Mouse (Mus musculus) layer of hippocampus, adult 6 months (tissue): ENCODE results near the gene Klhl36. TPM values are rescaled to one million over a fixed set of nuclear protein-coding genes. Genes with fewer than 3 reads are reported as not detected.

Source experiments
- long read RNA-seq, 2 experiments: library from polyadenylated mRNA; unstranded; transcript quantifications; one replicate each; pipeline ENCODE4 v2.0.0; 2019 to 2020
- polyA plus RNA-seq: library from polyadenylated mRNA; unstranded; fragments of <200 nt; fragmentation: Nextera tagmentation; gene quantifications from 2 replicates; pipeline ENCODE4 v1.2.3, GENCODE M21; 2021

The Klhl36 gene
- 6.8 TPM in 2 replicates for polyA plus RNA-seq
- long read RNA-seq, experiment 1, transcript Klhl36-201 (5 exons, 2,181 nt): major isoform, 8 of 11 reads
- long read RNA-seq, experiment 1, partial matches to known transcripts: 2 of 11 reads
- long read RNA-seq, experiment 1, other reads (novel, unspliced or antisense): 0 of 11 reads
- long read RNA-seq, experiment 2, transcript Klhl36-201 (5 exons, 2,181 nt): major isoform, 25 of 34 reads
- long read RNA-seq, experiment 2, partial matches to known transcripts: 0 of 34 reads
- long read RNA-seq, experiment 2, other reads (novel, unspliced or antisense): 8 of 34 reads

DNA sequence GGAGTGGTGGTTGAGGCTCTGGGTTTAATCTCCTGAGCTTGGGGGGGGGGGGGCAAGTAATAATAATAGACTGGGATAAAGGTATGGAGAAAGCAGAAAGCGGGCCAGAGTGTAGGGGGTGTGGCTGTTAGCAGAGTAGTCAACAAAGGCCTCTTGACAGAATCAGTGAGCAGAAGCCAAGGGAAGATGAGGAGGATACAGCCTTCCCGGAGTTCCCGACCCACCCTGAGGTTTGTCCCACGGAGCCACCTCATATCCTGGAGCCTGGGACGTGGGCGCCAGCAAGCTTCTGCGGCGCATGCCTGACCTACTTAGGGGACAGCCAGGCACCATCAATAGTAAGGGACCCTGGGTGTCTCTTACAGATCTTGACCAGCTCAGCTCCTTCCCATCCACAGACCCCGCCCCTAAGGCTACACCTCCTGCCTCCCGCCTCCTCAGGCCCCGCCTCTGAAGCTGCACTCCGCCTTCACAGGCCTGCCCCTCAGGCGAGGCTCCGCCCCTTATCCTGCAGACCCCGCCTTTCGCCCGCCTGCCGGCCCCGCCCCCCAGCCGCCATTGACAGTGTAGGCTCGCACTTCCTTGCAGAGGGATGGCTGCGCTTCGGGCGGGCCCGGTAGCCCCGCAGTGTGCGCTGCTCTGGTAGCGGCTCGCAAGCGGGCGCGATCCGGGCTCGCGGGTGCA lies at the start of gene Klhl36:
TSS of gene Klhl36 (plus strand) at position 561 of the 684 bp plus-strand sequence.

DNA sequence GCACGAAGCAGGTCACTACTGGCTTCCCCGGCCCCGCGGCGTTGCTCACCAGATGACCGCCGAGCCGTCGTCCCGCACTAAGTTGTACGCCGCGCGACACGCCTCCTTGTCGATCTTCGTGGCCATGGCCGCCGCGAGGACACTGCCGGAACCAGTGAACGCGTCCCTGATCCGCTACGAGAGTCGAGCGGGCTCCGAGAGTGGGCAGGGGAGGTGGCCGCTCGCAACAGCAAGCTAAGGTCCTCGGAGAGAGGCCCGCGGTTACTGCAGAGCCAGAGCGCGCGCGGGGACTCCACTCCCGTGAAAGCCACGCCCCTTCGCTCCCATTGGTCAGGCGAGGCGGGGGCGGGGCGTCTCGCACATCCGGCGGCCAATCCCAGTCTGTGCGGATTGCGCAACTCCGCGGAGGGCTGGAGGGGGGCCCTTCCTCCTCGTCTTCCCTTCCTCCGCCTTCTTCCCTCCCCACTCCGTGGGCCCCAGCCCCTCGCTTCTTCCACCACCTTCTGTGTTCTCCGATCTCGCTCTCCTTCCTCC lies 21.7 kb upstream of the Klhl36 start, which contains the start of gene Cotl1:
TSS of gene Cotl1 (minus strand) at position 270 of the 534 bp plus-strand sequence.

DNA sequence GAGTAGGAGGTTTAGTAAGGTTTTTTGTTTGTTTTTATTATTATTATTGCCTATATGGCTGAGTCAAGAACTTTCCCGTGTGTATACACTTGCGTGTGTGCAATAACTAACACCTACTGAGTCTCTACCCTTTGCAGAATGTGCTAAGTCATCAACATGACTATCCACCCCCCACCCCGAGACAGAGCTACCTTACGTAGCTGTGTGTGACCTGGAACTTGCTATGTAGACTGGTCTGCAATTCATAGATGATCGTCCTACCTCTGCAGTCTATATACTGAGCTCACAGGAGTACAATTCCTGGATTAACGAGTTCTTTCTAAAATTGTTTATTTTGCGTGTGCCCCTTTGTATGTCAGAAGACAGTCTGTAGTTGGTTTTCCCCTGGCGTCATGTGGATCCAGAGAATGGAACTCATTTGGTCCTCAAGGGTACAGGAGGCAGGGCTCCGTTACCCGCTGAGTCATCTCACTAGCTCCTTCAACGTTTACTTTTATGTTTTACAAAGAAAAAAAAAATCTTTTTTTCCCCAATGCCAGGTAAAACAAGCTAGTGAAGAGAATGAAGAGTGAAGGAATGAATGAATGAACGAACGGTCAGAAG lies 48.0 kb downstream of the Klhl36 start, which contains the start of gene Usp10:
TSS of gene Usp10 (plus strand) at position 417 of the 603 bp plus-strand sequence.

DNA sequence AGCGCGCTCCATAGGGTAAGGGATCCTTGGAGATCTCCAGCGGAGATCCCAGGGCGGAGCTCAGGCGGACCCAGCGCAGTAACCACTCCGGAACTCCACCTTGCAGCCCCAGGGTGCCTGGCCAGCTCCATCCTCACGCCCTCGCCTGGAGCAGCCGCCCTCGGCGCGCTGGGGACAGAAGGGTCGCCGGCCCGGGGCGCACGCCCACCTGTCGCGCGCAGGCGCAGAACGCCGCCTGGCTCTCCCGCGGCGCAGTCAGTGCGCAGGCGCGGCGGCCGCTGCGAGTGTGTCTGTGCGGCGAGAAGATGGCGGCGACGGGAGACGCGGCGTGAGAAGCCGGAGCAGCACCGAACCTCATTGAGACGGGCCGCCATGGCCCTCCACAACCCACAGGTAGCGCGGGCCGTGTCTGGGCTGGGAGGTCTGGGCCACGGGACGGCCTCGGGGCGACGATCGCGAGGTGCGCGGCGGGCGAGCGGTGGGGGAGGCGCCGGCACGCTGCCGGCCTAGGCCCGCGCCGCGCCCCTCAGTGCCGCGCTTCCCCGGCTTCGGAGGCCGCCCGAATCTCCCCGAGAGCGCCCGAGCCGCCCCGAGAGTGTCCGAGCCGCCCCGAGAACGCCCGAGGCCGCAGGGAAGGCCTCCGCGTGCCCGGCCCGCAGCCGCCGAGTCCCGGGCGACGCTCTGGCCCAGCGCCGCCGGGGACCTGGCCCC lies 48.6 kb downstream of the Klhl36 start, which contains the start of gene Gm20388:
TSS of gene Gm20388 (plus strand) at position 295 of the 711 bp plus-strand sequence.

Other genes with a start within 250 kb of the Klhl36 start
- gene Adad2, start 249.5 kb upstream of the Klhl36 start, polyA plus RNA-seq: 0.08 TPM in 1 of 2 replicates, not detected in the other
- 4.7 TPM in 2 replicates for gene Kcng4, start 226.6 kb upstream of the Klhl36 start, polyA plus RNA-seq
- gene Wfdc1, start 195.9 kb upstream of the Klhl36 start, polyA plus RNA-seq: 12.7 and 15.6 TPM in 2 replicates
- gene Atp2c2, start 162.3 kb upstream of the Klhl36 start, polyA plus RNA-seq: 0.23 and 0.33 TPM in 2 replicates
- 5.9 and 7.4 TPM in 2 replicates for gene Tldc1, start 83.8 kb upstream of the Klhl36 start, polyA plus RNA-seq
- gene Cotl1, start 21.7 kb upstream of the Klhl36 start, polyA plus RNA-seq: 41.9 and 50.8 TPM in 2 replicates
- gene Usp10, start 48.1 kb downstream of the Klhl36 start, polyA plus RNA-seq: 64.5 and 68.1 TPM in 2 replicates
- gene Gm20388, start 48.6 kb downstream of the Klhl36 start, polyA plus RNA-seq: 3.1 and 5.9 TPM in 2 replicates
- gene Crispld2, start 130.2 kb downstream of the Klhl36 start, polyA plus RNA-seq: 0.74 and 1.3 TPM in 2 replicates
- gene Zdhhc7, start 239.2 kb downstream of the Klhl36 start, polyA plus RNA-seq: 20.9 and 22.1 TPM in 2 replicates